Comparison of ENCODE assay signal across 9 mouse cellular contexts in the genomic region with DNA sequence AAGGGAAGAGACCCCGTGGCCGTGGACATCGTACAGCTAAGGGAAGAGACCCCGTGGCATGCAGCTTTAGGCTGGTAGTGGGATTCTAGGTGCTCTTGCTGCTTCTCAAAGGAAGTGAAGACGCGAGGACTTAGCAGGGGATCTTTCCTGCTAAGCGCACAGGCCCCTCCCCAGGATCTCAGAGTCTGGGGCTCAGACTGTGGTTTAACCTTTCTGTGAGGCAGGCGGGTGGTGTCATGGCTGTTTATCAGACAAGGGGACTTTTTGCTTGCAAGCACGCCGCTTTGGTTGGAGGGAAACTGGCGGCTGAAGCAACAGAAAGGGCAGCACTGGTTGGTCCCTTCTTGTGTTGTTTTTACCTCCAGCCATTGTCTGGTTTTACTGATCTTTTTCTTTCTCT. TPM values are rescaled to one million over a fixed set of nuclear protein-coding genes. Genes with fewer than 3 reads are reported as not detected.
DNase-seq lines count a peak whose midpoint lies in the region; ATAC-seq and TF ChIP-seq lines count a peak whose summit lies in the region.
"Had no signal": no experiment of that assay in that cellular context is flagged by ENCODE, and none has a peak within 500 bp of the region (broad histone marks: within the 10 kb centered on the region; RNA-seq: fewer than 3 reads in every experiment).

No protein-coding gene starts in this region.

- H3K4me1 ChIP-seq in lung, embryonic 16.5 days (replicated peaks; ENCODE audit: control insufficient read depth, insufficient read depth, low read length), result no peaks in the 10 kb centered on the region; the same call in 1 of the 2 replicates
- peaks cover 35% of the 10 kb centered on the region for H3K4me1 ChIP-seq in liver, embryonic 15.5 days (replicated peaks)
- peaks cover 16% of the 10 kb centered on the region for H3K4me1 ChIP-seq in thymus, adult 2 months (replicated peaks; ENCODE audit: control insufficient read depth, insufficient read depth, low read length)
- no peaks in the 10 kb centered on the region for H3K4me1 ChIP-seq in limb, embryonic 10.5 days

- H3K36me3 ChIP-seq in lung, embryonic 16.5 days (ENCODE audit: control insufficient read depth, insufficient read depth, low read length), result 0 out of 2 replicates have a peak, but pooled peaks cover 3% of the 10 kb centered on the region
- H3K36me3 ChIP-seq in liver, embryonic 15.5 days (replicated peaks), result no peaks in the 10 kb centered on the region
- H3K36me3 ChIP-seq in thymus, adult 2 months (ENCODE audit: control insufficient read depth, insufficient read depth, low read length), result no peaks in the 10 kb centered on the region
- H3K36me3 ChIP-seq in limb, embryonic 10.5 days, result peaks cover 53% of the 10 kb centered on the region

- H3K27ac ChIP-seq in lung, embryonic 16.5 days (ENCODE audit: low read length), result no peak overlapping the region
- no peak overlapping the region for H3K27ac ChIP-seq in liver, embryonic 15.5 days (replicated peaks)
- H3K27ac ChIP-seq in thymus, adult 2 months (ENCODE audit: control insufficient read depth, insufficient read depth, low read length), result peak overlapping the region; percentile 86
- no peak overlapping the region for H3K27ac ChIP-seq in limb, embryonic 10.5 days

- H3K4me2 ChIP-seq in lung, embryonic 16.5 days (ENCODE audit: low read depth, low read length), result no peak overlapping the region
- H3K4me2 ChIP-seq in liver, embryonic 15.5 days, result peak overlapping the region; percentile 44
- H3K4me2 ChIP-seq: lung, embryonic 14.5 days had no signal

- no peak for DNase-seq in lung, postnatal 36 days
- peak; percentile 50 for DNase-seq in embryo, embryonic 9.5 days (ENCODE audit: extremely low spot score)
- peak; percentile 79 for DNase-seq in thymus, adult 2 months
- no peak for DNase-seq in limb, embryonic 10.5 days (ENCODE audit: low spot score)
- no peak for DNase-seq in urinary bladder, adult 2 months (ENCODE audit: low spot score)
- no peak for DNase-seq in layer of hippocampus, adult 9-11 months
- DNase-seq: lung, embryonic 14.5 days had no signal

- TF ChIP-seq POLR2A in thymus, adult 2 months (IDR thresholded peaks at IDR 0.05; ENCODE audit: control insufficient read depth, extremely low read depth, insufficient read depth, low read length, poor library complexity), result peak; percentile 68

- TF ChIP-seq CTCF in thymus, adult 2 months (IDR thresholded peaks at IDR 0.05; ENCODE audit: borderline replicate concordance, control insufficient read depth, extremely low read depth, insufficient read depth, low read length, poor library complexity), result no peak

- no peaks in the 10 kb centered on the region for H3K27me3 ChIP-seq in lung, embryonic 16.5 days (ENCODE audit: control insufficient read depth, insufficient read depth, low read depth, low read length)
- H3K27me3 ChIP-seq in liver, embryonic 15.5 days, result peaks cover 61% of the 10 kb centered on the region
- no peaks in the 10 kb centered on the region for H3K27me3 ChIP-seq in thymus, adult 2 months (ENCODE audit: control insufficient read depth, insufficient read depth, low read length)
- no peaks in the 10 kb centered on the region for H3K27me3 ChIP-seq in limb, embryonic 10.5 days (ENCODE audit: low read depth, poor library complexity, severe bottlenecking)

- WGBS in lung, embryonic 16.5 days, result 22% methylated on average over 11 of the region's 11 CpGs
- 10% methylated on average over 11 of the region's 11 CpGs for WGBS in liver, embryonic 15.5 days (ENCODE audit: insufficient replicate concordance)
- WGBS in thymus, adult 2 months, result 2% methylated on average over 11 of the region's 11 CpGs
- WGBS in limb, embryonic 10.5 days, result 23% methylated on average over 11 of the region's 11 CpGs

- 0 out of 2 replicates have a peak overlapping the region, but pooled peaks have one; percentile 28 for H3K9ac ChIP-seq in lung, embryonic 16.5 days (ENCODE audit: low read length)
- no peak overlapping the region for H3K9ac ChIP-seq in liver, embryonic 15.5 days
- H3K9ac ChIP-seq: lung, embryonic 14.5 days had no signal

- no peaks in the 10 kb centered on the region for H3K9me3 ChIP-seq in lung, embryonic 16.5 days (ENCODE audit: control insufficient read depth, low read length)
- H3K9me3 ChIP-seq in liver, embryonic 15.5 days (replicated peaks), result no peaks in the 10 kb centered on the region
- no peaks in the 10 kb centered on the region for H3K9me3 ChIP-seq in limb, embryonic 10.5 days (replicated peaks)

- ATAC-seq in lung, embryonic 16.5 days (ENCODE audit: low read depth), result no peak
- ATAC-seq in liver, embryonic 15.5 days (ENCODE audit: insufficient read depth), result no peak

- no peak overlapping the region for H3K4me3 ChIP-seq in lung, embryonic 16.5 days (ENCODE audit: low read length)
- H3K4me3 ChIP-seq in liver, embryonic 15.5 days (replicated peaks), result no peak overlapping the region
- peak overlapping the region; percentile 31 for H3K4me3 ChIP-seq in thymus, adult 2 months (ENCODE audit: control insufficient read depth, insufficient read depth, low read length)
- H3K4me3 ChIP-seq in limb, embryonic 10.5 days, result no peak overlapping the region

RNA-seq across cellular contexts. Expression of a gene that starts 8.8 kb away (rescaled TPM):
- polyA plus RNA-seq in lung, embryonic 16.5 days (2015; fragmentation: Nextera tagmentation; extraction: Ambion mirVana), result 1.4 and 1.6 TPM in 2 replicates
- 0.12 TPM in 2 replicates for polyA plus RNA-seq in liver, embryonic 15.5 days (2015; fragmentation: Nextera tagmentation; extraction: Ambion mirVana)
- 6.7 and 8.6 TPM in 2 replicates for polyA plus RNA-seq in thymus, adult 2 months (2012; rRNA removed)
- 2.4 and 2.9 TPM in 2 replicates for polyA plus RNA-seq in limb, embryonic 10.5 days (2016; fragmentation: Nextera tagmentation; extraction: Ambion mirVana)
- polyA plus RNA-seq in urinary bladder, adult 2 months (2012; rRNA removed), result 1.4 and 2.3 TPM in 2 replicates

RNA-seq across cellular contexts. Expression of a gene that starts 10.5 kb away (rescaled TPM):
- 720 and 793 TPM in 2 replicates for polyA plus RNA-seq in lung, embryonic 16.5 days (2015; fragmentation: Nextera tagmentation; extraction: Ambion mirVana)
- 296 and 352 TPM in 2 replicates for polyA plus RNA-seq in liver, embryonic 15.5 days (2015; fragmentation: Nextera tagmentation; extraction: Ambion mirVana)
- polyA plus RNA-seq in thymus, adult 2 months (2012; rRNA removed), result 988 and 1,135 TPM in 2 replicates
- 592 and 676 TPM in 2 replicates for polyA plus RNA-seq in limb, embryonic 10.5 days (2016; fragmentation: Nextera tagmentation; extraction: Ambion mirVana)
- 1,064 and 1,154 TPM in 2 replicates for polyA plus RNA-seq in urinary bladder, adult 2 months (2012; rRNA removed)

RNA-seq across cellular contexts. Expression of a gene that starts 36.9 kb away (rescaled TPM):
- polyA plus RNA-seq in lung, embryonic 16.5 days (2015; fragmentation: Nextera tagmentation; extraction: Ambion mirVana), result 13.0 and 14.6 TPM in 2 replicates
- 14.3 and 14.7 TPM in 2 replicates for polyA plus RNA-seq in liver, embryonic 15.5 days (2015; fragmentation: Nextera tagmentation; extraction: Ambion mirVana)
- polyA plus RNA-seq in thymus, adult 2 months (2012; rRNA removed), result 19.1 and 21.3 TPM in 2 replicates
- polyA plus RNA-seq in limb, embryonic 10.5 days (2016; fragmentation: Nextera tagmentation; extraction: Ambion mirVana), result 11.3 and 12.5 TPM in 2 replicates
- polyA plus RNA-seq in urinary bladder, adult 2 months (2012; rRNA removed), result 19.2 and 21.0 TPM in 2 replicates

RNA-seq across cellular contexts. Expression of a gene that starts 47.6 kb away (rescaled TPM):
- polyA plus RNA-seq in lung, embryonic 16.5 days (2015; fragmentation: Nextera tagmentation; extraction: Ambion mirVana), result 26.9 and 27.6 TPM in 2 replicates
- polyA plus RNA-seq in liver, embryonic 15.5 days (2015; fragmentation: Nextera tagmentation; extraction: Ambion mirVana), result 3.1 and 3.6 TPM in 2 replicates
- polyA plus RNA-seq in thymus, adult 2 months (2012; rRNA removed), result 2.8 and 3.3 TPM in 2 replicates
- polyA plus RNA-seq in limb, embryonic 10.5 days (2016; fragmentation: Nextera tagmentation; extraction: Ambion mirVana), result 3.2 and 5.3 TPM in 2 replicates
- 25.1 and 27.0 TPM in 2 replicates for polyA plus RNA-seq in urinary bladder, adult 2 months (2012; rRNA removed)

RNA-seq across cellular contexts. Expression of a gene that starts 59.1 kb away (rescaled TPM):
- polyA plus RNA-seq in lung, embryonic 16.5 days (2015; fragmentation: Nextera tagmentation; extraction: Ambion mirVana), result 87.9 and 90.6 TPM in 2 replicates
- 33.5 and 36.7 TPM in 2 replicates for polyA plus RNA-seq in liver, embryonic 15.5 days (2015; fragmentation: Nextera tagmentation; extraction: Ambion mirVana)
- polyA plus RNA-seq in thymus, adult 2 months (2012; rRNA removed), result 73.8 and 86.1 TPM in 2 replicates
- 54.0 and 68.0 TPM in 2 replicates for polyA plus RNA-seq in limb, embryonic 10.5 days (2016; fragmentation: Nextera tagmentation; extraction: Ambion mirVana)
- polyA plus RNA-seq in urinary bladder, adult 2 months (2012; rRNA removed), result 101 and 107 TPM in 2 replicates

Comparison
In these comparisons a context has a peak if more than half of its experiments do, and no peak if none do; other contexts are left out.
1. DNase-seq: peak in embryo, embryonic 9.5 days (single experiment) and thymus, adult 2 months (single experiment); none in lung, postnatal 36 days (single experiment), limb, embryonic 10.5 days (single experiment), urinary bladder, adult 2 months (single experiment) and layer of hippocampus, adult 9-11 months (single experiment).